Mouse (Mus musculus): Measurements from ENCODE around the gene Ap4s1. TPM values are rescaled to one million over a fixed set of nuclear protein-coding genes. Genes with fewer than 3 reads are reported as not detected.

The Ap4s1 gene
- polyA plus RNA-seq (2012; rRNA removed): 24.9 and 27.4 TPM in 2 replicates

GRCm38 (mm10) chr12:51690893-51691844 is at the start of gene Ap4s1:
Gene Ap4s1 (plus strand): TSS chr12:51691033.

GRCm38 (mm10) chr12:51691845-51692632 is 1.2 kb downstream of the Ap4s1 start, which contains the start of gene Strn3:
Gene Strn3 (minus strand): TSS chr12:51691897.

Other genes with a start within 250 kb of the Ap4s1 start
- 2.8 and 3.4 TPM in 2 replicates for gene Coch, start 97.7 kb upstream of the Ap4s1 start, polyA plus RNA-seq (2012; rRNA removed)
- gene Strn3, start 864 bp downstream of the Ap4s1 start, polyA plus RNA-seq (2012; rRNA removed): 70.8 and 80.8 TPM in 2 replicates
- gene Hectd1, start 138.5 kb downstream of the Ap4s1 start, polyA plus RNA-seq (2012; rRNA removed): 35.6 and 40.1 TPM in 2 replicates

Measured in central nervous system, embryonic 11.5 days (tissue).